1 mouse cellular context compared by ENCODE assay signal in genomic region chr6:88105783-88106611, GRCm38 (mm10).
A peak's percentile ranks its signal among the peaks of the same experiment; 100 is the strongest.
TF ChIP-seq lines count a peak whose summit lies in the region.

No protein-coding gene starts in this region.

TF ChIP-seq in MEL, 35 proteins besides CTCF, POLR2A, EP300 and RAD21 (continued from another document):
- peak; percentile 51; the same call in 1 of the 2 replicates for TF ChIP-seq TBP (IDR thresholded peaks at IDR 0.05; ENCODE audit: low read depth, low read length)
TF ChIP-seq in MEL: peak in this region for 16.
